Mouse (Mus musculus): ENCODE results near the gene Wdr91.

Wdr91 gene

DNA sequence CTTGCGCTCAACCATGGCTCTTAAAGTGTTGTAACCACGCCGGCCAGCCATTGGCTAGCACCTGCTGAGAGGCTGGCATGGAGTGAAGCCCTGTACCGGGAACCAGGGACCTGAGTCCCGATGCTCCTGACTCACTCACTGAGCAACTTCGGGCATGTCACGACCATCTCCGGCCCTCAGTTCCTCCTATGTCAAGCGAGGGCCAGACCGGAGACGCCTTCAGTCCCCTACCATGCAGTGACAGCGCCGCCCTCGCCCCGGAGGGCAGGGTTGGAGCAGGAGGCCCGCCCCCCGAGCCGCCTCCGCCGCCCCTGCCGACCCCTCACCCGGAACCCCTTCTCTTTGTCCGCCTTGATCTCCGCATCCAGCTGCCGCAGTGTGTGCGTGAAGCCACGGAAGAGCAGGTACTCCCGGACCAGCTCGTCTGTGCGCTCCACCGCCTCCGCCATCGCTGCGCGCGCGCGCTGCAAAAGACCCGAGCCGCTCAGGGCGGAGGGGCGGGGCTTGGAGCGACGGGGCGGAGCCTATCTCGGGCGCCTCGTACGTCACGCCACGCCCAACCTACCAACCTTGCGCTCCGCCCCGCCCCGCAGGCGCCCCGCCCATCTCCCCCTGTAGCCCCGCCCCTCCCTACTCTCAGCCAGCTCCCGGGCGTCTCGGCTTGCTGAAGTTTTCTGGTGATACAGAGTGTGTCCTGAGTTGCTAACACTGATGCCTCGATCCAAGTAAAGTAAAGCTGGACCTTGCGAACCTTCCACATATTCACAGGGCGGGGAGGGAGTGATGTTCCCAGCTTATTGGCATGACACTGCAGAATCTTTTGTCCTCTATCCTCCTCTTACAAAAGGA lies at the start of gene Wdr91:
Gene Wdr91 (minus strand): TSS at position 506 of the 849 bp plus-strand sequence.
- in situ Hi-C loops (cut with MboI) = no loop called here

DNA sequence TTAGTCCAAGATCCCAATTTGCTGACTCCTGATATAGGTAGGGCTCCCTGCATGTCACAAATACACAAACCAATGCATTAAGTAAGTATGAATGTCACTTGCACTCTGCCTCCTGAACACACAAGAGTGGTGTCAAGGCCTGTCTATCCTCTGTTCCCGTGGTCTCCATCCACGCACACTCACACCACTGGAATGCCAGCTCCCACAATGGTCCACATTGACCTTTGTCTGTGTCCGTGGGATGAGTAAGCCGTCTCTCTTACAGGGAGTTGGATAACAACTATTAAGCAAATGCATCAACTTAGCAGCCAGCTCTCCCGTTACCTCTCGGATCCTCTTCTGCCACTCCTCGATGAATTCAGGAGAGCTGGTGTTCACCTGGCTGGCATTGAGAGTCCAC lies 48.5 kb upstream of the Wdr91 start:
- in situ Hi-C loops (cut with MboI) = no loop called here

DNA sequence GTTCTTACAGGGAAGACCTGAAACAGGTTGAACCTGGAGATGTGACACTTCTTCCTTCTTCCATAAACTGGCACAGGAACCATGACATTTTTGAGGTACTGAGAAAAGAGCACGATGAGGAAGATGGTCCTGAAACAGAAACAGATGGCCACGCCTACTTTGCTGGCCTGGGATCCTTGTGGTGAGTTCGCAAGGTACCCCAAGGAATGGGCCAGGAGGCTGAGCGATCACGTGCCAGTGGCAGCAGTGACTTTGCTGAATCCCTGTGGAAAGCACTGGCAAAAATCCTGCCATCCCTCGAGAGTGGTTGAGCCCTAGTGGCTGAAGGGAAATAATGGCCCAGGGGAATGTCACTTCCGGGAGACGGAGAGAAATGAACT lies 45.2 kb upstream of the Wdr91 start:
- in situ Hi-C loops (cut with MboI) = no loop called here

DNA sequence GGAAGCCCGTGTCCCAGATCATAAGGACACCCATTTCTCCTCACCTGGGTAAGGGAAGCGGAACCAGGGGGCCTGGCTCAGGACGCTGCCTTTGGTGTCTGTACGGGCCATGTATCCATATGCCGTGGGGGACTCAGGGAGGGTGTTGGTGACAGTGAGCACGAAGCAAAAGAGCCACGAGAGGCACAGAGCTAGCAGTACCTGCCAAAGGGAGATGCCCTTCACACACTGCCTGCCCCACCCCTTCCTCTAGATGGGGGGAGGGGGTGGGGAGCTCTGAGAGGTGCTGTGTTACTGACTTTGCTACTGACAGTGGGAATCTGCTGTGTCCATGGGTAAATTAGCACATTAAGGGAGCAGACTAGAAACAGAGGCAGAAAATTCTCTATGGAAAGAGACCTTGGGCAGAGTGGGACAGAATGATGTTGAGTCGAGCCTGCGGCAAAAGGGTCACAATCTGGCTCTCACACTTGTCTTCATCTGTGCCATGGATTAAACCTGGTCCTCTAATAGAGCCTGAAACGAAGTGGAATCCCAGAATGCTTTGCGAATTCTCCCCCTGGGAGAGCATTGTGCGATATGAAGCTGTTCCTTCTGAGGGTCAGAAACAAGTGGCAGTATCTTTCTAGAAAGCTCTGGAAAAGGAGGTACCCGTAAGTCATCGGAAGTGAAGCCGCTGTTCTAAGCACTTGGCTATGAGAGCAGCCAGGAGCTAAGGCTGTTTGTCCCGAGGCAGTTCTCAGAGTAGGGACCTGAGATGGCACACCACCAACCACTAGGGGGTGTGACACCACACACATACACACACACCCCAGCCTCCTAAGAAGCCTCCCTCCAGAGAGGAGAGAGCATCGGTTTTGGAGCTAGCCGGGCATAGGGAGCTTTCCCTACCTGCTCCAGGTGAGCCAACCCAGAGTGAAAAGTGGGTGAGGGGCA lies 44.5 kb upstream of the Wdr91 start:
- in situ Hi-C loops (cut with MboI) = no loop called here

DNA sequence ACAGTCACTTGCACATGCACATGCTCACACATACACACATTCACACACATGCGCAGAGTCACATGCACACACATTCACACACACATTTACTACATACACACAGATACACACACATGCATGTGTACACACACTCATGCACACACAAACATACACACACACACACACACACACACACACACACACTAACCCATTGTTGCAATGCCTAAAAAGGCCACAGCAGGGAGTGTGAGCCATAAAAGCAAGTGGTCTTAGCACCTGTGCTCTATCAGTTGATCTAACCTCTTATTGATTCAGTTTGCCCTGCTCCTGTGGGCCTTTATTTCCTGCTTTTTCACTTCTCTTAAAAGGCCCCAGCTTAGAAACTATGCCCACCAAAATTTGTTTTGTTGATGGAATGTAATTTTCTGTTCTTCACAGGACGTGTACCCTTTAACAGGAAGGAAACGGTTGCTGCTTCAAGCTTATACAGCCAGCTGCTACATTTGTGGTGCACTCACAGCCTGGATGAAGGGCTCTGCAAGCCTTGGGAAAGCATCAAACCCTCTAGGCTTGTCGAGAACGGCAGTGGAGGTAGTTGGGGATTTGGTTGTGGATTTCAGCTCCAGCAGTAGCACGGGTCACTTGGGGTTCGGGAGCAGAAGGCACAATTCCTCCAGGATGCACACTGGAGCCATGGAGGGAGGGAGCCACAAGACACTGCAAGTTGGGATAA lies 41.4 kb upstream of the Wdr91 start:
- in situ Hi-C loops (cut with MboI) = no loop called here

DNA sequence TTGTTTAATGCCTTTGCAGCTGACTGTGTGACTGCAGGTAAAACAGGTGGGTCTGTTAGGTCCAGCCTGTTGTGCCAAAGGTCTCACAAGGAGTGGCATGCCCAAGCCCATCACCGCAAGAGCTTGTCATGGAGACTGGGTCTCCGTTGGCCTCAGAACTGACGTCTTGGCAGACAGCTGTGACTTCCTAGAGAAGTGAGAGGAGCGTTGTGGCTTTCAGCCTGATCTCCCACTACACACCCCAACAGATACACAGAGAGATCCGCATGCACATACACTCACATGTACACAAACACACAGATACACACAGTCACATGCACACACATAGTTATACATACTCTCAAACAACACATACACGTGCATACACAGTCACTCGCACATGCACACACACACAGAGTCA lies 40.8 kb upstream of the Wdr91 start:
- in situ Hi-C loops (cut with MboI) = no loop called here

DNA sequence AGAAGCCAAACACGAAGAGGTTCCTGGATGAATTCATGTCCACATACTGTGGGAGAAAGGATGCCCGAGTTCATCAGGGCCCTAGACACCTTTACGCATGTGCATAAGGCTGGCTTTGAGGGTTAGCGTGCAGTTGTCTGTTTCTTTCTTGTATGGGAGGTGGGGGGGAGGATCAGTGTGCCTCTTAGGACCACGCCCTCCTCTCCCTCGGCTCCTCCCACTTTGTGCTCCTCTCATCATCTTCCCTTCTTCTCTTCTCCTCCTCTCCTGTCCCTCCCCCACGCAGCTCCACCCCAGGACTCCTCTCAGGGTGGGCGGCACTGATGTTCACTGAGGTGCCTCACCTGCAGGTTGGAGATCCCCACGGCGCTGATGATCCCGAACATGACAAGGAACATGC lies 37.8 kb upstream of the Wdr91 start:
- in situ Hi-C loops (cut with MboI) = no loop called here

DNA sequence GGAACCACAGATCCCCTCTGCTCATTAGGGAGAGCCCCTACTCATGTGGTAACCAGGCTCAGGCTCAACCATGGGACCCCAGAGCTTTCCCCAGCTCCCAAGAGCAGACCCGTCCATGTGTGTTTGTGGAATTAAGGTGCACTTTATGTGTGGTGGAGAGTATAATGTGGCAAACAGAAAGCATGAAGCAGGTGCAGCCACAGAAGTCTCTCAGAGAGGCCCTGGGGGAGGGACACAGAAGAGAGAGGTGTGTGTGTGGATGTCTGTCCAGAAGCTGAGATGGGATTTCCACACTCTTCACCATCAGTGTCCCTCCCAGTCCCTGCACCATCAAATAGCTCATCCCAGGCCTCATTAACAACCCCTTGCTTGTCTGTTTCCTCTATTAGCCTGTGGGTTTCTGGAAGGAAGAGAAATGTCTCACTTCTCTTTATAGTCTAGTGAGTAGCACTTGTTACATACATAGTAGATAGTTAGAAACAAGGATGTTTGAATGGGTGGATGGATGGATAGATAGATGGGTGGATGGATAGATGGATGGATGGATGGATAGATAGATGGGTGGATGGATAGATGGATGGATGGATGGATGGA lies 35.9 kb upstream of the Wdr91 start:
- in situ Hi-C loops (cut with MboI) = no loop called here

DNA sequence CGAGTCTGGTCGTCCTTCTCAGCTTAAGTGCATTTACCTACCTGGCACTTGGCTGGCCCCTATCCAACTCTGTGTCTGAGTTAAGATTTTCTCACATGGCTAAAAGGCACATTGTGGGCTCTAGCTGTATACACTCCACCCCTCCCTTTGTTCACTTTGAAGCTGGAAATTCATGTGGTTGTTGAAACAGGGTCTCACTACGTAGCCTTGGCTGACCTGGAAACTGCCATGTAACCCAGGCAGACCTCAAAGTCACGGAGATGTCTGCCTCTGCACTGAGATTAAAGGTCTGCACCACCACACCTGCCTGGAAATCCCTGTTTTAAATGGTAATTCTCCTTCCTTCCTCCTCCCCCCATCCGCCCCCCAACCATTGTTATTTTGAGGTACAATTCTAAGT lies 32.8 kb upstream of the Wdr91 start:
- in situ Hi-C loops (cut with MboI) = no loop called here

DNA sequence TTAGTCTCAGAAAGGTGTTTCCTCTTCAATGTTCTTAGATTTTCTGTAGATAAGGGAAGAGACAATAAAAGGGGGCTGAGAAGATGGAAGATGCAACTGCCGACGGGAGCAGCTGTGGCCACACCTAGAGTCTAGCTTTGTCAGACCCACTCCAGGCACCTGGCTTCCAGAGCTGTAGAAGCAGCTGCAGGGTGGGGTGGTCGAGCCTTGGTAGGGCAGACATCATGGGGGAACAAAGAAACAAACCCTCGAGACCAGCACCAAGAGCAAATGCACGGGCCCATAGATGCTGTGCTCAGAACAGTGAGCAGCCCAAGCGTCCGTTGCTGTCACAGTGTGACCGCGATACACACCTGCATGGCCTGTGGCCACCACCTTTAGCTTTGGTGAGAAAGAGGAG lies 31.8 kb upstream of the Wdr91 start:
- in situ Hi-C loops (cut with MboI) = no loop called here

DNA sequence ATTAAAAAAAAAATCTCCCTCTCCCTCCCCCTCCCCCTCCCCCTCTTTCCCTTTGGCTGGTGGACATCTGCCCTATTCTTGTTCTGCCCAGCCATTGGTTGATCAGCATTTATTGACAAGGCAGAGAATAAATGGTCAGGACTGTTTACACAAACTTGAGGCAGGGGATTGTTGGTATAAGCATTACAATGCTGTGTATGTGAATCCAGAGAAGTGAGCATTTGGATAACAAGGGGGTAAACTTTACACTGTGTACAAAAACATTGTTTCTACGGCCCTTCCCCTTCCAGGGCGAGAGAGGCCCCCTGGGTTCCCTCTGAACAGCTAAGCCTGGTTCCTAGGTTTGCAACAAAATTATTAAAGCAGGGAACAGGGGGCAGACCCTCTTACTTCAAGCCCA lies 30.8 kb upstream of the Wdr91 start:
- in situ Hi-C loops (cut with MboI) = no loop called here

DNA sequence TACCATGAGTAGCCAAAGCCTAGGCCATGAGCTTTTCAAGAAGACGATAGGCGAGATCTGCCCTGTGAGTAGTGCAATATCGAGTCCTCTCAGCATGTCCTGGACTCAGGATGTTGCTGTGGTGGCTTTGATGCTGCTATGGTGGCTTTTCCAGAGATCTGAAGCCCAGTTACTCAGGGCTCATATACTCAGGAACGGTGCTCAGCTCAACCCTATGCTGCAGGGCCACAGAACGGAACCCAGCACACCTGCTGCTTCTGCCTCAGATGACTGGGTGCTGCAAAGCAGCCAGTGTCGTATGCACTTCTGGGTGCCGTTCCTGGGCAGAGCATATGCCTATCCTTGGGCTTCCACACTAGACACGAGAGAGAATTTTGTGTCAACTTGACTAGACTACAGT lies 28.8 kb upstream of the Wdr91 start:
- in situ Hi-C loops (cut with MboI) = no loop called here

DNA sequence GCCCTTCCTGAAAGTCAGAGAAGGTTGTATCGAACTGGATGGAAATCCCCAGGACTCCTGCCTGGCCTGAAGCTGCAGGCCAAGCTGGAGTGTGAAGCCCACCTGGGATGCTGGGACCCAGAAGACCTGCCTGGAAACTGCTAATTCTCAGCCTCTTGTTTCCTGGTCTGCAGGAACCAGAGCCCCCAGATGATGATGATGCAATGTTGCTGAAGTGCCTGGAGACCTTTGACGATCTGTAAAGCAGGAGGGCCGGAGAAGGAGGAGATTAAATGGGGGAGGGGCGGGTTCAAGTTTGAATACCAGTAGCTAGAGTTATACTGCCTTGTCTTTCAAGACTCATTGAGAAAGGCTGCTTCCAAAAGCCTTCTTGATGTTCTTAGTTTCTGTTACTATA lies 28.3 kb upstream of the Wdr91 start:
- in situ Hi-C loops (cut with MboI) = no loop called here

DNA sequence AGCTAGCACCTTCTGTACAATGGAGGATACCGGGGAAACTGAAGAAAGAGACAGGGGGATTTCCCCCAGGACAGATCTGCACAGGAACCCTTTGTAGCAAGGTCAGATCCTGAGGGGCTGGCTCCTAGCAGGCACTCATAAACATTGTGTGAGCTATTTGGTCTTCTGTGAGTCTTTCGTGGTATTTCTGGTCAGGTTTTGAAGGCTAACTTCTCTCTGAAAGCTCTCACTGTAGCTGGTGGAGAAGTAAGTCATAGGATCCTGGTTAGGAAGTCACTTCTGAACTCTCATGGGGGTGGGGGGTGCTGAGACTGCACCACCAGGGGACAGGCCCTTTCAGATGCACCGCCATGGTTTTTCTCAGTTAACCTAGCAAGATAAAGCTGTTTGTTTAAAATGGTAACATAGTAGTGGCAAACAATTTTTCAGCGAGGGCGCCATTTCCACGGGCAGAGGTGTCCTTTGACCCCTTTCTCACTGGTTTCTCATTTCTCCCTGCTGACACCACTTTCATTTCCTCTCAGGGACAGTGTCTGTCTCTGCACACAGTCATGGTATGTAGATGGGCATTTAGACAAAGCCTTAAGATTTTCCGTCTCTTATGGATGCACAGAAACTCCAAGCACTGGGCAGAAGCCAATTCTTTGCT lies 27.7 kb upstream of the Wdr91 start:
- in situ Hi-C loops (cut with MboI) = no loop called here

DNA sequence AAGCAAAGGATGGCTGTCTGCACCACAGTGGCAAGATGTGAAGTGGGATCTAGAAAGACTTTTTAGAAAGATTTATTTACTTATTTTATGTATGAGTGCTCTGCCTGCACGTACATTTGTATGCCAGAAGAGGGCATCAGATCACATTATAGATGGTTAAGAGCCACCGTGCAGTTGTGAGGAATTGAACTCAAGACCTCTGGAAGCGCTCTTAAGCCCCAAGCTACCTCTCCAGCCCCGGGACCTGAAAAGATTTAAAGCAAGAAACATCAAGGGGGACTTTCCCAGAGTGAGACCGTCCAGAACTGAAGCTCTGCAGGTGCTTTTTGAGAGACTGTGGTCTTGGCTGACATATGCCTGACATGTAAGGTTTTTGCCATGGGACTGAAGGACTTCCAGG lies 26.1 kb upstream of the Wdr91 start:
- in situ Hi-C loops (cut with MboI) = no loop called here

DNA sequence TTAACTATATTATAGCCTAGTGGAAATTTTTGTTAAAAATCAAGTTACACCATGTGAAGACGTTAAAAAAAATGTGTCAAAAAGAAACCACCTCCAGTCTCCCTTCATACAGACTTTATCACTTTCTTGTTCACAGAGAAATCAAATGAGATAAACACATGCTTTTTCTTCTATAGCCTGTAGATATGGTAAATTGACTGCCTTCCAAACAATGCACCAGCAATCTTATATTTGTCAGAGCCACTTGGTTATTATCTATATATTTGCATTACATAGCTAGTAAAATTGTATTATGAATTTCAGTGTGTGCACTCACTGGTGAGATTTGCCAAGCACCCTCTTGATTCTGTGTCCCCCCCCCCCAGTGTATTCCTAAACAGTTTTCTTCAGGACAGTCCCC lies 22.0 kb upstream of the Wdr91 start:
- in situ Hi-C loops (cut with MboI) = no loop called here

DNA sequence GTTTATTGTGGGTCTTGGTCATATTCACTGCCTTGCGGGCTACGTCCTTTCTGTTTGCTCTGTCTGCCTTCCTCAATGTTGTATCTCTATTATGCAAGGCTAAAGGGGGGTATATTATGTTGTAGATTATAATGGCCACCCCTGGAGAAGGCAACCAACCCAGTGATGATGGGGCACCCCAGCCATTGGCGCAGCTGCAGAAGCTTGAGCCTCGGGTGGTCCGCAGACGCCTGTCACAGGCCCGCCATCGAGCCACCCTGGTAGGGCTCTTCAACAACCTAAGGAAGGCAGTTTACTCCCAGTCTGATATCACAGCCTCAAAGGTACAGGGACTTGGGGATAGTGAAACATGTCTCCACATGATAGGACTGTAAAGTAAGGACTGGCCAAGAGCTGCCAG lies 16.9 kb upstream of the Wdr91 start:
- in situ Hi-C loops (cut with MboI) = no loop called here

DNA sequence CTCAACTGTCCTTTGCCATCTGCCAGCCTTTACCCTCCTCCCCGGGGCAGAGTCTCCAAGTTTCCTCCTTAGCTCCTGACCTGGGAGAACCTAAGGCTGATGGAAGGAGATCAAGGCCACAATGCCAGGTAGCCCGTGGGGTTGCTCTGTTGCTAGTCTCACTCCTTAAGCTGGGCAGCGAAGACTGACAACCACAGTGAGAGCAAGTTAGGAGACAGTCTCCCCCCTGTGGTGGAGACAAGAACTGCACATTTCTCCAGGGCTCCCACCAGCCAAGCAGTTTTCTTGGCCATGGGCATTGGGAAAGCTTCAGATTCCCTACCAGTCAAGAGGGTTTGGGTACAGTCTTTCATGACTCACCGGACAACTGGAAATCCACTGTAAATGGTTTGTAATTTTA lies 16.5 kb upstream of the Wdr91 start:
- in situ Hi-C loops (cut with MboI) = no loop called here

DNA sequence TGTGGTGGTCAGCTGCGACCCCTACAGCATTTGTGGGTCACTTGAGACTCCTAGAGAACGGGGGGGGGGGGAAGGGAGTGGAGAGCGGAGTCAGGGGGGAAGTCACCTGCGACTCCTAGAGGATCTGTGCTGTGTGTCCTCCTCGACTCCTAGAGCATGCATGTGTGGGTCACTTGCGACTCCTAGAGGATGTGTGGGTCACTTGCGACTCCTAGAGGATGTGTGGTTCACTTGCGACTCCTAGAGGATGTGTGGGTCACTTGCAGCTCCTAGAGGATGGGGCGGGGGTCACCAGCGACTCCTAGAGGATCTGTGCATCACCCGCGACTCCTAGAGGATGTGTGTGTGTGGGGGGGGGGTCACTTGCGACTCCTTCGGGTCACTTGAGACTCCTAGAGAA lies 11.3 kb upstream of the Wdr91 start:
- in situ Hi-C loops (cut with MboI) = no loop called here

DNA sequence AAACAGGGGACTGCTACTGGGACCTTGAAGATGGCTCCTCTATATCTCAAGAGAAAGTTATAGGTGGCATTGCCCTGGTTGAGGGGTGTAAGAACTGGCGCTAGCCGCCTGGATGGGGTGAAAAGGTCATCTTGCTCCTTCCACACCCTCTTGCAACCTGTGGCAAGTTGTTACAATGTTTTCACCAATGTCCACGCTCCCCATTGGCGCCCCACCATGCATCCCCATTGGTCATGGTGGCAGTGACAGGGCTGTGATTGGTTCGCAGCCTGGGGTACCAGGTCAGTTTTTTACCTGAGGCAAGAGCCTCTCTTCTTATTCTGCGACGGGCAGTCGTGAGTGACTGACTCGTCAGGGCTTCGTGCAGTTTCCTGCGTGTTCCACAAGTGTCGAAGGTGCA lies 10.0 kb upstream of the Wdr91 start:
- in situ Hi-C loops (cut with MboI) = no loop called here

DNA sequence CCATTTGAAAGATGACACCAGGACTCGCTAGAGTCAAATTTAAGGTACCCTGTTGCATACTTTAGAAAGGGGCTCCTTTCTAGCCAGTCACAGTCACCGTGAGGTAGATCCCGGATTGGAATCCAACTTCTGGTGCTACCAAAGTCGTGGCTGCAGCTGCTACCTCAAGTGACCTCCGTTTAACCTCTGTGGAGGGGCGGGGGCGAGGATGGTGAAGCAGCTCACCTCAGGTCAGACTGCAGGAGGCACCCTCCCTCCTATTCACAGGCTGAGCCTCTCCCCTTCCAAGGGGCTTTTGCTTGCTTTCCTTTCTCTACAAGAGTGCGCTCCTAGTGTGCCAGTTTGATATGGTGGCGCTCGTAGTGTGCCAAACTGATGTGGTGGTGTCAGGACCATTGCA lies 9.3 kb upstream of the Wdr91 start, which contains the start of gene Stra8:
Gene Stra8 (plus strand): TSS at position 208 of the 400 bp plus-strand sequence.
- in situ Hi-C loops (cut with MboI) = no loop called here

Data from mature B cell (primary cell).